Mouse (Mus musculus): ENCODE data around the gene Unc13c. TPM values are rescaled to one million over a fixed set of nuclear protein-coding genes. Genes with fewer than 3 reads are reported as not detected.

Gene Unc13c
- polyA plus RNA-seq, 1 experiment from 2014 or later = 0.05 TPM

DNA sequence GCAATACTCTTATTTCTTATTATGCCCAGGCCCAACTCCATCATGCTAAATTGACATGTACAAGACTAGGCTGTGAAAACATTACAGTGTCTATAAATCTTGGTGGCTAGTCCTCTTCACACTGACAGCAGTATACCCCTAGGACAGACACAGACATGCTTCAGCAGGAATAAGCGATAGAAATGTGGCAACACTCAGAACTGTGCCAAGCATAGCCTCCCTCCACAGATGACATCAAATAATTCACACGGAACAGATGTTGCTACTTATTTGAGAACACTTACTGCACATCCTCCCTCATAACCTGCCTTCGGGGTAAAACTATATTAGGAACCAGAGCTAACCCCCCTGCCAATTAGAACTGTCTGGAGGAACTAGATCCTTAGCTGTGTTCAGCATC lies 72.6 kb downstream of the Unc13c start:
- no peak for ATAC-seq
- TF ChIP-seq CTCF (IDR thresholded peaks at IDR 0.05) = no peak
- no peak for TF ChIP-seq EP300 (IDR thresholded peaks at IDR 0.05)
- H3K4me1 ChIP-seq (ENCODE audit: insufficient read depth, low read depth, low read length) = no peaks in the 10 kb centered on the region
- H3K4me3 ChIP-seq (ENCODE audit: low read depth, low read length) = no peak overlapping the region
- H3K36me3 ChIP-seq (ENCODE audit: insufficient read depth, low read length) = no peaks in the 10 kb centered on the region
- H3K27me3 ChIP-seq (replicated peaks; ENCODE audit: insufficient read depth, low read length) = no peaks in the 10 kb centered on the region
- no peak overlapping the region for H3K27ac ChIP-seq (ENCODE audit: low read length)
- DNase-seq (ENCODE audit: low spot score) = no peak
- H3K9me3 ChIP-seq (ENCODE audit: low read length) = no peaks in the 10 kb centered on the region
- 74% methylated on average over 3 of the region's 3 CpGs for WGBS
- H3K9ac ChIP-seq (replicated peaks; ENCODE audit: low read depth) = no peak overlapping the region
- H3K4me2 ChIP-seq (replicated peaks; ENCODE audit: low read depth, low read length) = no peak overlapping the region

DNA sequence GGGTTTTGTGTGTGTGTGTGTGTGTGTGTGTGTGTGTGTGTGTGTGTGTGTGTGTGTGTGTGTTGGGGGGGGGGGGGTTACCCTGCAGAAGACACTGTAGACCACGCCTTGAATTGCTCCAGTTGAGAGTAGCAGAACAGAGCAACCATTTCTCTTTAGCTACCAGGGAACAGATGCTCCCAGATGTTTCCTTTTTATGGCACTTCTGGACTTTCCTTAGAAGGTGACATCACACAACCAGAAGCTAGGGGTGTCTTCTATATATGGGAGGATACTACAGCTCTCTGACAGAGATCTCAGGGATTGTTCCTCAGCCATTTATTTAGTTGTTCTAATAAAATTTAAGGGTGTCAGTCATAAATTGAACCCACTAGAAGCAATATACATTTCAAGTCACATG lies 85.2 kb downstream of the Unc13c start:
- 15% methylated on average over 1 of the region's 1 CpGs for WGBS
- H3K36me3 ChIP-seq (ENCODE audit: insufficient read depth, low read length) = no peaks in the 10 kb centered on the region
- no peak for ATAC-seq

DNA sequence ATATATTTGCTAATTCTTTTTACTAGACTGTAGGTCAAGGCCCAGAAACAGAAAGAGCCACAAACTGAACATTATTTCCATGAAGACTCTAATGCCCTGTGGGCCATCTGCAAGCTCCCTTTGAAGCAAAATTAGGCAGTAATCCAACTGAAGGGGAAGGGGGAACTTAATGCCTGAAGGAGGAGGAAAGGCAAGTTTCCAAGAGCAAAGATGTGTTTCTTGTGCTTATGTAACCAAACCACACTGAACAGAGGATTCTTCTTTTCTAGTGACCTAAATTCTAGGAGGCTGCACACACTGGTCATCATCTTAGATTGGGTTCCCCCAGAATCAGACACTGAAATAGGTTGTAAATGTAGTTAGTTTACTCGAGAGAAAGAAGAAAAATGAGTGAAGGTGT lies 85.6 kb downstream of the Unc13c start:
- H3K4me2 ChIP-seq (replicated peaks; ENCODE audit: low read depth, low read length) = no peak overlapping the region
- no peak overlapping the region for H3K27ac ChIP-seq (ENCODE audit: low read length)
- no peak for TF ChIP-seq EP300 (IDR thresholded peaks at IDR 0.05)
- TF ChIP-seq CTCF (IDR thresholded peaks at IDR 0.05) = no peak
- H3K9ac ChIP-seq (replicated peaks; ENCODE audit: low read depth) = no peak overlapping the region
- H3K36me3 ChIP-seq (ENCODE audit: insufficient read depth, low read length) = no peaks in the 10 kb centered on the region
- WGBS = 44% methylated on average over 1 of the region's 1 CpGs
- H3K4me3 ChIP-seq (ENCODE audit: low read depth, low read length) = no peak overlapping the region
- ATAC-seq = no peak
- no peaks in the 10 kb centered on the region for H3K9me3 ChIP-seq (ENCODE audit: low read length)
- no peaks in the 10 kb centered on the region for H3K4me1 ChIP-seq (ENCODE audit: insufficient read depth, low read depth, low read length)
- H3K27me3 ChIP-seq (replicated peaks; ENCODE audit: insufficient read depth, low read length) = no peaks in the 10 kb centered on the region
- no peak for DNase-seq (ENCODE audit: low spot score)

More for the DNA sequence above, 85.2 kb downstream of the Unc13c start:
- no peaks in the 10 kb centered on the region for H3K27me3 ChIP-seq (replicated peaks; ENCODE audit: insufficient read depth, low read length)
- no peaks in the 10 kb centered on the region for H3K9me3 ChIP-seq (ENCODE audit: low read length)
- no peak overlapping the region for H3K27ac ChIP-seq (ENCODE audit: low read length)
- no peak overlapping the region for H3K4me3 ChIP-seq (ENCODE audit: low read depth, low read length)
- no peak for TF ChIP-seq EP300 (IDR thresholded peaks at IDR 0.05)
- H3K4me2 ChIP-seq (replicated peaks; ENCODE audit: low read depth, low read length) = no peak overlapping the region
- H3K9ac ChIP-seq (replicated peaks; ENCODE audit: low read depth) = no peak overlapping the region
- H3K4me1 ChIP-seq (ENCODE audit: insufficient read depth, low read depth, low read length) = no peaks in the 10 kb centered on the region
- peak; percentile 12 for DNase-seq (ENCODE audit: low spot score)

DNA sequence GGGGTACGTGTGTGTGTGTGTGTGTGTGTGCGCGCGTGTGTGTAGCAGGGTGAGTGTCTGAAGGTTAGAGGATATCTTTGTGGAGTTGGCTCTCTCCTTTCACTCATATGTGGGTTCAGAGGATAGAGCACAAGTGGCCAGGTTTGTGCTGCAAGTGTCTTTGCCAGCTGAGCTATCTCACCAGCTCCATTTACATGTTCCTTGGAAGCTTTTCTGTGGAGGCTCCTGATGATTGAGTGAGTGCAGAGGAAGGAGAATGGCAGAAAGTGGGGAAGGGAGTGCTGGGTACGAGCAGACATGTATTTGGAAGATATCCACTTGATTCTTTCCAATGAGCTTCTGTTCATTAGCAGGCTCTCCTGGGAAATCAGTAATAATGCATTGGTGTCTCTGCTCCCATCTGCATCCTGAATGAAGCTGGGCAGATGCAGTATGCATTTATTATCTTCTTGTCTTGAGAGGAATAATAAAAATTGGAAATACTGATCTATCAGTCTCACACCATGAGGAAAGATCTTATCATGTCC lies 86.3 kb downstream of the Unc13c start:
- ATAC-seq (no peak), DNase-seq (ENCODE audit: low spot score) (no peak)
- no peaks in the 10 kb centered on the region for H3K4me1 ChIP-seq (ENCODE audit: insufficient read depth, low read depth, low read length)
- no peak overlapping the region for H3K4me2 ChIP-seq (replicated peaks; ENCODE audit: low read depth, low read length)
- H3K27me3 ChIP-seq (replicated peaks; ENCODE audit: insufficient read depth, low read length) = no peaks in the 10 kb centered on the region
- H3K36me3 ChIP-seq (ENCODE audit: insufficient read depth, low read length) = no peaks in the 10 kb centered on the region
- H3K9me3 ChIP-seq (ENCODE audit: low read length) = no peaks in the 10 kb centered on the region
- TF ChIP-seq EP300 (IDR thresholded peaks at IDR 0.05) (no peak), CTCF (IDR thresholded peaks at IDR 0.05) (no peak)
- H3K4me3 ChIP-seq (ENCODE audit: low read depth, low read length) = no peak overlapping the region
- H3K9ac ChIP-seq (replicated peaks; ENCODE audit: low read depth) = no peak overlapping the region
- 66% methylated on average over 5 of the region's 5 CpGs for WGBS
- no peak overlapping the region for H3K27ac ChIP-seq (ENCODE audit: low read length)

DNA sequence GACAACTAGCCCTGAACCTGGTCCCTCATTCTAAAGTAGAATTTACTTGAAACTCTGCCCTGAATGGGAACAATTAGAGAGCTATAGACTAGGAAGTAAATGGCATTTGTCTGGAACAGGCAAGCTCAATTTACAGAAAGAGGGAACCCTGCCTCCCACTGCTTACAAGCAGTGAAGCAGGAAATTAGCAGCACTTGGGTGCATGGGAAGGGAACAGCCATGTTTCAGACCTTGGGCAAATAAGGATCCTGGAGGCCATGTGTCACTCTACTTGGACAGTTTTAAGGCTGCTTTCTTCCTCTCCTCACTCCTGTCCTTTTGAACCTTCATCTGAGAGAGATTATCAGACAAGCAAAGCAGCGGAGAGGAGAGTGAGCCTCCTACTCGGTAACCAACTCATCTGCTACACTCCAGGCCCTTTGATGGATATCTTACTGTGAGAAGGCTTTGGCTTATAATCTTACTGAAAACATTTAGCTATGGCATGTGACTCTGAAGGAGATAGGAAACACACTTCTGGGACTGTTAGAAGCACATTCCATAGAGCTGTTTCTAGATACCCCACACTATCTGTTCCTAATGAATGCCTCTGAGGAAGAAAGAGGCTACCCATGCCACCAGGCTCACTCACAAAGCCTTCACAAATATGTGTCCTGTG lies 101.2 kb downstream of the Unc13c start:
- Histone ChIP-seq H3K9ac (replicated peaks; ENCODE audit: low read depth) (no peak overlapping the region), H3K4me1 (ENCODE audit: insufficient read depth, low read depth, low read length) (no peaks in the 10 kb centered on the region), H3K36me3 (ENCODE audit: insufficient read depth, low read length) (no peaks in the 10 kb centered on the region), H3K9me3 (ENCODE audit: low read length) (no peaks in the 10 kb centered on the region), H3K27ac (ENCODE audit: low read length) (no peak overlapping the region), H3K27me3 (replicated peaks; ENCODE audit: insufficient read depth, low read length) (no peaks in the 10 kb centered on the region), H3K4me3 (ENCODE audit: low read depth, low read length) (no peak overlapping the region), H3K4me2 (replicated peaks; ENCODE audit: low read depth, low read length) (no peak overlapping the region)
- no peak for DNase-seq (ENCODE audit: low spot score)
- no peak for ATAC-seq
- WGBS = 62% methylated on average over 2 of the region's 2 CpGs
- TF ChIP-seq EP300 (IDR thresholded peaks at IDR 0.05) (no peak), CTCF (IDR thresholded peaks at IDR 0.05) (no peak)

DNA sequence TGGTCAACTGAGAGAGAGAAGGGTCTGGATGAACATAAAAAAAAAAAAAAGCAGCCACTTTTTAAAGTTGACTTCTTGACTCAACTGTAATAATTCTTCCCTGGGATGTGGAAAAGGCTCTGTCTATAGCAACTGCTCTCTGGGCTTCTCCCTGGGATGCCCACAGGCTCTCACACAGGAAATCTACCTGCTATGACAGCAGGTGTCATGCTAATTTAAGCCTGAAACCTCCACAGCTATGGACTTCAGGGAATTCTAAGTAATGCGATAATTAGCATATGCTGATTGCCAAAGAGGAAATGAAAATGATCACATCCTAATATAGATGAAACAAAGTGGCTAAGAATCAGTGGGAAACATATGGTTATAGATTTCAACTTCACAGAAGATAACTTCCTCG lies 102.1 kb downstream of the Unc13c start:
- no peaks in the 10 kb centered on the region for H3K9me3 ChIP-seq (ENCODE audit: low read length)
- H3K27ac ChIP-seq (ENCODE audit: low read length) = no peak overlapping the region
- no peak overlapping the region for H3K4me2 ChIP-seq (replicated peaks; ENCODE audit: low read depth, low read length)
- no peak overlapping the region for H3K4me3 ChIP-seq (ENCODE audit: low read depth, low read length)
- TF ChIP-seq EP300 (IDR thresholded peaks at IDR 0.05) (no peak), CTCF (IDR thresholded peaks at IDR 0.05) (no peak)
- H3K9ac ChIP-seq (replicated peaks; ENCODE audit: low read depth) = no peak overlapping the region
- WGBS = 79% methylated on average over 2 of the region's 2 CpGs
- no peaks in the 10 kb centered on the region for H3K4me1 ChIP-seq (ENCODE audit: insufficient read depth, low read depth, low read length)
- no peak for DNase-seq (ENCODE audit: low spot score)
- ATAC-seq = no peak
- no peaks in the 10 kb centered on the region for H3K36me3 ChIP-seq (ENCODE audit: insufficient read depth, low read length)
- no peaks in the 10 kb centered on the region for H3K27me3 ChIP-seq (replicated peaks; ENCODE audit: insufficient read depth, low read length)

Data from lung, postnatal 0 days (tissue).